Mouse (Mus musculus) limb, embryonic 14.5 days (tissue): ENCODE measurements at regions not wholly inside any gene's neighbourhood (a gene's known extent, or its start where the extent isn't known, plus 50 kb on each side); places are given as distances from the start of the nearest gene placed in this dataset.

Source experiments
- ATAC-seq: fragments of 200-750 bp; cut with Nextera tagmentation; 2 replicates; pipeline ENCODE4 v1.8.0; 2017; ENCODE audit warnings: low read depth, moderate number of reproducible peaks, moderate TSS enrichment; ENCODE audit not compliant: low FRiP score
- DNase-seq: peaks from one replicate; pipeline ENCODE4 v3.0.0-alpha.2; 2015; ENCODE audit warnings: low spot score
- H3K27ac ChIP-seq: fragments of 300-500 bp; sonication (generic); replicated peaks from 2 replicates; pipeline ENCODE4 v1.5.1; 2014; ENCODE audit warnings: low read depth, mild to moderate bottlenecking, low read length, moderate library complexity, mixed read lengths
- H3K27me3 ChIP-seq: fragments of 300-500 bp; sonication (generic); 2 replicates; pipeline ENCODE4 v1.6.1; 2014; ENCODE audit warnings: low read length, mixed read lengths; ENCODE audit not compliant: control insufficient read depth, insufficient read depth
- H3K36me3 ChIP-seq: fragments of 300-500 bp; sonication (generic); 2 replicates; pipeline ENCODE4 v1.6.1; 2014; ENCODE audit warnings: mild to moderate bottlenecking, low read length, moderate library complexity, mixed read lengths; ENCODE audit not compliant: control insufficient read depth, insufficient read depth
- H3K4me1 ChIP-seq: fragments of 300-500 bp; sonication (generic); 2 replicates; pipeline ENCODE4 v1.6.1; 2014; ENCODE audit warnings: antibody characterized with exemption, low read length, mixed read lengths; ENCODE audit not compliant: control insufficient read depth, insufficient read depth
- H3K4me2 ChIP-seq: fragments of 300-500 bp; sonication (generic); replicated peaks from 2 replicates; pipeline ENCODE4 v1.6.1; 2014; ENCODE audit warnings: low read depth, mild to moderate bottlenecking, low read length, moderate library complexity; ENCODE audit not compliant: severe bottlenecking
- H3K4me3 ChIP-seq: fragments of 300-500 bp; sonication (generic); replicated peaks from 2 replicates; pipeline ENCODE4 v1.5.1; 2014; ENCODE audit warnings: low read length
- H3K9ac ChIP-seq: fragments of 300-500 bp; sonication (generic); 2 replicates; pipeline ENCODE4 v1.6.1; 2014; ENCODE audit warnings: mild to moderate bottlenecking, low read depth, low read length, moderate library complexity; ENCODE audit not compliant: severe bottlenecking
- H3K9me3 ChIP-seq: fragments of 300-500 bp; sonication (generic); 2 replicates; pipeline ENCODE4 v1.6.1; 2016; ENCODE audit warnings: low read length; ENCODE audit not compliant: control insufficient read depth
- POLR2A ChIP-seq: fragments of 200-500 bp; IDR thresholded peaks from 2 replicates; pipeline ENCODE4 v1.8.0; 2012; ENCODE audit warnings: inconsistent platforms, mild to moderate bottlenecking, moderate library complexity, borderline replicate concordance; ENCODE audit not compliant: insufficient read depth, insufficient read length; ENCODE audit errors: extremely low read depth
- WGBS: fragments of 180-500 bp; shearing (Covaris S2); extraction: QIAGEN DNeasy Blood & Tissue Kit; methylation state at CpG from one replicate; pipeline ENCODE4 v1.1.7; 2014; 5-methylcytosine and 5-hydroxymethylcytosine counted together

- no peaks in the 10 kb centered on the region for H3K27me3 ChIP-seq
- H3K4me2 ChIP-seq: no peak overlapping the region
- H3K36me3 ChIP-seq: no peaks in the 10 kb centered on the region
- H3K9me3 ChIP-seq: no peaks in the 10 kb centered on the region
- no peak overlapping the region for H3K9ac ChIP-seq
- no peak for DNase-seq
- ATAC-seq: no peak
- no peak overlapping the region for H3K4me3 ChIP-seq
- 65% methylated on average over 5 of the region's 5 CpGs for WGBS
- TF ChIP-seq POLR2A: no peak
- H3K27ac ChIP-seq: no peak overlapping the region
- H3K4me1 ChIP-seq: no peaks in the 10 kb centered on the region
These were observed 160.0 kb upstream of the Rai2 start for GRCm38 (mm10) chrX:161556896-161557295.

GRCm38 (mm10) chrX:161558511-161558910 is 158.4 kb upstream of the Rai2 start:
- Histone ChIP-seq H3K4me1 (no peaks in the 10 kb centered on the region), H3K27me3 (no peaks in the 10 kb centered on the region), H3K4me2 (no peak overlapping the region), H3K9ac (no peak overlapping the region), H3K9me3 (no peaks in the 10 kb centered on the region), H3K4me3 (no peak overlapping the region), H3K27ac (no peak overlapping the region), H3K36me3 (no peaks in the 10 kb centered on the region)
- DNase-seq (no peak), ATAC-seq (no peak)
- TF ChIP-seq POLR2A: no peak

GRCm38 (mm10) chrX:161566435-161566834 is 150.4 kb upstream of the Rai2 start:
- H3K4me1 ChIP-seq: no peaks in the 10 kb centered on the region
- H3K9ac ChIP-seq: no peak overlapping the region
- H3K36me3 ChIP-seq: no peaks in the 10 kb centered on the region
- H3K27me3 ChIP-seq: no peaks in the 10 kb centered on the region
- DNase-seq: no peak
- TF ChIP-seq POLR2A: no peak
- no peak overlapping the region for H3K27ac ChIP-seq
- no peak for ATAC-seq
- H3K9me3 ChIP-seq: no peaks in the 10 kb centered on the region
- WGBS: 77% methylated on average over 4 of the region's 4 CpGs
- no peak overlapping the region for H3K4me2 ChIP-seq
- no peak overlapping the region for H3K4me3 ChIP-seq

- no peak overlapping the region for H3K4me3 ChIP-seq
- H3K4me2 ChIP-seq: no peak overlapping the region
- no peaks in the 10 kb centered on the region for H3K36me3 ChIP-seq
- no peak overlapping the region for H3K9ac ChIP-seq
- ATAC-seq (no peak), DNase-seq (no peak)
- 75% methylated on average over 5 of the region's 5 CpGs for WGBS
- no peak overlapping the region for H3K27ac ChIP-seq
- no peaks in the 10 kb centered on the region for H3K27me3 ChIP-seq
- TF ChIP-seq POLR2A: no peak
- no peaks in the 10 kb centered on the region for H3K9me3 ChIP-seq
- no peaks in the 10 kb centered on the region for H3K4me1 ChIP-seq
These were observed 134.7 kb upstream of the Rai2 start for GRCm38 (mm10) chrX:161582019-161582659.

- H3K4me3 ChIP-seq: no peak overlapping the region
- 84% methylated on average over 2 of the region's 2 CpGs for WGBS
- ATAC-seq (no peak), DNase-seq (no peak)
- no peak for TF ChIP-seq POLR2A
- H3K9me3 ChIP-seq: no peaks in the 10 kb centered on the region
- H3K27ac ChIP-seq: no peak overlapping the region
- H3K4me1 ChIP-seq: no peaks in the 10 kb centered on the region
- H3K9ac ChIP-seq: no peak overlapping the region
- H3K4me2 ChIP-seq: no peak overlapping the region
- H3K27me3 ChIP-seq: no peaks in the 10 kb centered on the region
- H3K36me3 ChIP-seq: no peaks in the 10 kb centered on the region
These were observed 133.0 kb upstream of the Rai2 start for GRCm38 (mm10) chrX:161583872-161584271.

GRCm38 (mm10) chrX:161633869-161634268 is 83.0 kb upstream of the Rai2 start:
- Histone ChIP-seq H3K4me1 (no peaks in the 10 kb centered on the region), H3K9ac (no peak overlapping the region), H3K27ac (no peak overlapping the region), H3K4me3 (no peak overlapping the region), H3K27me3 (no peaks in the 10 kb centered on the region; the same call in none of the 2 replicates), H3K4me2 (no peak overlapping the region), H3K9me3 (no peaks in the 10 kb centered on the region), H3K36me3 (no peaks in the 10 kb centered on the region)
- ATAC-seq (no peak), DNase-seq (no peak)
- 84% methylated on average over 5 of the region's 5 CpGs for WGBS
- no peak for TF ChIP-seq POLR2A
